Mouse (Mus musculus) midbrain, embryonic 14.5 days (tissue): ENCODE measurements at regions not wholly inside any gene's neighbourhood (a gene's known extent, or its start where the extent isn't known, plus 50 kb on each side); places are given as distances from the start of the nearest gene placed in this dataset.

Experiments
- ATAC-seq: fragments of 200-750 bp; cut with Nextera tagmentation; 2 replicates; pipeline ENCODE4 v1.8.0; 2017; ENCODE audit warnings: moderate number of reproducible peaks, moderate library complexity; ENCODE audit not compliant: low FRiP score, low TSS enrichment
- DNase-seq: peaks from one replicate; pipeline ENCODE4 v3.0.0-alpha.2; 2015
- H3K27ac ChIP-seq: fragments of 300-500 bp; sonication (generic); replicated peaks from 2 replicates; pipeline ENCODE4 v1.5.1; 2014; ENCODE audit warnings: mild to moderate bottlenecking, low read depth, low read length, moderate library complexity
- H3K27me3 ChIP-seq: fragments of 300-500 bp; sonication (generic); 2 replicates; pipeline ENCODE4 v1.6.1; 2014; ENCODE audit warnings: low read length, control low read depth, mixed read lengths; ENCODE audit not compliant: control insufficient read depth, insufficient read depth
- H3K36me3 ChIP-seq: fragments of 300-500 bp; sonication (generic); 2 replicates; pipeline ENCODE4 v1.6.1; 2014; ENCODE audit warnings: low read length, control low read depth; ENCODE audit not compliant: control insufficient read depth, insufficient read depth
- H3K4me1 ChIP-seq: fragments of 300-500 bp; sonication (generic); 2 replicates; pipeline ENCODE4 v1.6.1; 2014; ENCODE audit warnings: mild to moderate bottlenecking, antibody characterized with exemption, low read length, control low read depth; ENCODE audit not compliant: control insufficient read depth, insufficient read depth
- H3K4me2 ChIP-seq: fragments of 300-500 bp; sonication (generic); 2 replicates; pipeline ENCODE4 v1.6.1; 2014; ENCODE audit warnings: mild to moderate bottlenecking, low read length, moderate library complexity
- H3K4me3 ChIP-seq: fragments of 300-500 bp; sonication (generic); replicated peaks from 2 replicates; pipeline ENCODE4 v1.5.1; 2014; ENCODE audit warnings: low read depth, low read length
- H3K9ac ChIP-seq: fragments of 300-500 bp; sonication (generic); replicated peaks from 2 replicates; pipeline ENCODE4 v1.6.1; 2014; ENCODE audit warnings: mild to moderate bottlenecking, low read length, moderate library complexity
- H3K9me3 ChIP-seq: fragments of 300-500 bp; sonication (generic); 2 replicates; pipeline ENCODE4 v1.6.1; 2016; ENCODE audit warnings: low read length, control low read depth, mixed read lengths; ENCODE audit not compliant: control insufficient read depth
- WGBS: fragments of 180-500 bp; shearing (Covaris S2); extraction: QIAGEN DNeasy Blood & Tissue Kit; methylation state at CpG from one replicate; pipeline ENCODE4 v1.1.7; 2014; 5-methylcytosine and 5-hydroxymethylcytosine counted together

GRCm38 (mm10) chr1:41759366-41759765, 936.2 kb upstream of the Pou3f3 start:
- H3K4me3 ChIP-seq = no peak overlapping the region
- H3K9me3 ChIP-seq = no peaks in the 10 kb centered on the region
- no peaks in the 10 kb centered on the region for H3K36me3 ChIP-seq
- 78% methylated on average over 6 of the region's 6 CpGs for WGBS
- H3K27ac ChIP-seq = no peak overlapping the region
- ATAC-seq (no peak), DNase-seq (no peak)
- no peaks in the 10 kb centered on the region for H3K4me1 ChIP-seq
- H3K4me2 ChIP-seq = no peak overlapping the region
- H3K9ac ChIP-seq = no peak overlapping the region
- H3K27me3 ChIP-seq = no peaks in the 10 kb centered on the region
